Mouse (Mus musculus) MEL (cell line): ENCODE data around the gene Tsc22d2. TPM values are rescaled to one million over a fixed set of nuclear protein-coding genes. Genes with fewer than 3 reads are reported as not detected.

Source experiments
- DNase-seq: peaks from one replicate; pipeline ENCODE4 v3.0.0; 2011; ENCODE audit warnings: low read depth, low spot score
- H3K27ac ChIP-seq: 2 replicates; pipeline ENCODE4 v1.5.1; 2012; ENCODE audit warnings: low read depth, mild to moderate bottlenecking, control low read depth, low read length, moderate library complexity; ENCODE audit not compliant: control insufficient read depth
- H3K27me3 ChIP-seq, 2 experiments: fragments of 150-350 bp in 1 of 2; sonication (generic) in 1 of 2; 2 replicates each; pipeline ENCODE4 v1.6.1; 2012; ENCODE audit warnings: low read length in 2 of 2, mild to moderate bottlenecking in 2 of 2, improper control_type of control experiment in 1 of 2, moderate library complexity in 1 of 2; ENCODE audit not compliant: insufficient read depth in 2 of 2, control insufficient read depth in 1 of 2
- H3K36me3 ChIP-seq, 2 experiments: 2 replicates each; pipeline ENCODE4 v1.6.1; 2012 to 2014; ENCODE audit warnings: low read length in 2 of 2, improper control_type of control experiment in 1 of 2, inconsistent platforms in 1 of 2, mild to moderate bottlenecking in 1 of 2; ENCODE audit not compliant: insufficient read depth in 2 of 2, control insufficient read depth in 1 of 2
- H3K4me1 ChIP-seq, 2 experiments: fragments of 150-350 bp in 1 of 2; sonication (generic) in 1 of 2; 2 replicates each; pipeline ENCODE4 v1.6.1; 2012; ENCODE audit warnings: low read length in 2 of 2, improper control_type of control experiment in 1 of 2, mild to moderate bottlenecking in 1 of 2; ENCODE audit not compliant: insufficient read depth in 2 of 2, control insufficient read depth in 1 of 2
- H3K4me3 ChIP-seq, 2 experiments: fragments of 150-350 bp in 1 of 2; sonication (generic) in 1 of 2; 2 replicates each; pipeline ENCODE4 v1.5.1; 2012; ENCODE audit warnings: low read depth in 2 of 2, low read length in 2 of 2, mild to moderate bottlenecking in 2 of 2, moderate library complexity in 2 of 2, control low read depth in 1 of 2, improper control_type of control experiment in 1 of 2; ENCODE audit not compliant: control insufficient read depth in 1 of 2, insufficient read depth in 1 of 2
- H3K79me2 ChIP-seq: 2 replicates; pipeline ENCODE4 v1.6.1; 2012; ENCODE audit warnings: mild to moderate bottlenecking, low read length, moderate library complexity; ENCODE audit not compliant: control insufficient read depth, poor library complexity, insufficient read depth
- H3K9ac ChIP-seq: 2 replicates; pipeline ENCODE4 v1.6.1; 2012; ENCODE audit warnings: low read depth, mild to moderate bottlenecking, control low read depth, low read length, moderate library complexity; ENCODE audit not compliant: control insufficient read depth, poor library complexity, severe bottlenecking
- H3K9me3 ChIP-seq: fragments of 150-350 bp; sonication (generic); replicated peaks from 2 replicates; pipeline ENCODE4 v1.6.1; 2012; ENCODE audit warnings: mild to moderate bottlenecking, low read length, improper control_type of control experiment, moderate library complexity; ENCODE audit not compliant: insufficient read depth
- CHD1 ChIP-seq: IDR thresholded peaks from 2 replicates; pipeline ENCODE4 v1.6.1; 2012; ENCODE audit warnings: low read depth, mild to moderate bottlenecking, inconsistent platforms, low read length, improper control_type of control experiment
- E2F4 ChIP-seq: IDR thresholded peaks from 2 replicates; pipeline ENCODE4 v1.6.1; 2011; ENCODE audit warnings: low read depth, low read length, improper control_type of control experiment, borderline replicate concordance
- EP300 ChIP-seq, 2 experiments: IDR thresholded peaks; 2 replicates each; pipeline ENCODE4 v1.6.1; 2011; ENCODE audit warnings: improper control_type of control experiment in 2 of 2, low read length in 2 of 2, low read depth in 1 of 2, mild to moderate bottlenecking in 1 of 2
- ETS1 ChIP-seq: IDR thresholded peaks from 2 replicates; pipeline ENCODE4 v1.6.1; 2012; ENCODE audit warnings: low read depth, mild to moderate bottlenecking, inconsistent platforms, low read length, improper control_type of control experiment, moderate library complexity
- KAT2A ChIP-seq: conservative IDR thresholded peaks from 2 replicates; pipeline ENCODE4 v1.6.1; 2012; ENCODE audit warnings: low read depth, low read length, improper control_type of control experiment, inconsistent platforms
- MXI1 ChIP-seq: IDR thresholded peaks from 2 replicates; pipeline ENCODE4 v1.6.1; 2011; ENCODE audit warnings: mild to moderate bottlenecking, low read depth, low read length, improper control_type of control experiment
- MYC ChIP-seq: IDR thresholded peaks from 2 replicates; pipeline ENCODE4 v1.6.1; 2011; ENCODE audit warnings: low read depth, mild to moderate bottlenecking, low read length, improper control_type of control experiment, moderate library complexity
- NELFE ChIP-seq: IDR thresholded peaks from 2 replicates; pipeline ENCODE4 v1.6.1; 2011; ENCODE audit warnings: low read depth, low read length, improper control_type of control experiment
- NRF1 ChIP-seq: IDR thresholded peaks from 2 replicates; pipeline ENCODE4 v1.6.1; 2014; ENCODE audit warnings: low read depth, mild to moderate bottlenecking, inconsistent platforms, low read length, improper control_type of control experiment, moderate library complexity; ENCODE audit not compliant: poor library complexity, insufficient read depth, severe bottlenecking
- POLR2AphosphoS2 ChIP-seq: IDR thresholded peaks from 2 replicates; pipeline ENCODE4 v1.6.1; 2011; ENCODE audit warnings: low read length, improper control_type of control experiment
- POLR2AphosphoS5 ChIP-seq: IDR thresholded peaks from 2 replicates; pipeline ENCODE4 v1.6.1; 2012; ENCODE audit warnings: low read depth, borderline replicate concordance, mild to moderate bottlenecking, inconsistent platforms, low read length, moderate library complexity, mixed read lengths
- RAD21 ChIP-seq: IDR thresholded peaks from 2 replicates; pipeline ENCODE4 v1.6.1; 2011; ENCODE audit warnings: mild to moderate bottlenecking, low read depth, low read length, improper control_type of control experiment
- RCOR1 ChIP-seq: IDR thresholded peaks from 2 replicates; pipeline ENCODE4 v1.6.1; 2012; ENCODE audit warnings: low read depth, mild to moderate bottlenecking, inconsistent platforms, low read length, improper control_type of control experiment
- SMC3 ChIP-seq: IDR thresholded peaks from 2 replicates; pipeline ENCODE4 v1.6.1; 2011; ENCODE audit warnings: low read depth, low read length, improper control_type of control experiment
- TAL1 ChIP-seq: IDR thresholded peaks from 2 replicates; pipeline ENCODE4 v1.6.1; 2012; ENCODE audit warnings: mild to moderate bottlenecking, inconsistent platforms, low read length, moderate library complexity, mixed read lengths
- ZKSCAN1 ChIP-seq: IDR thresholded peaks from 2 replicates; pipeline ENCODE4 v1.6.1; 2012; ENCODE audit warnings: low read depth, mild to moderate bottlenecking, inconsistent platforms, low read length, improper control_type of control experiment, moderate library complexity
- ZNF384 ChIP-seq: IDR thresholded peaks from 2 replicates; pipeline ENCODE4 v1.6.1; 2012; ENCODE audit warnings: low read depth, mild to moderate bottlenecking, inconsistent platforms, low read length, improper control_type of control experiment
- polyA plus RNA-seq, 2 experiments: library from polyadenylated mRNA; stranded (reverse) in 1 of 2; unstranded in 1 of 2; fragments of >175 nt in 1 of 2; fragments of >200 nt in 1 of 2; gene quantifications; 2 replicates each; pipeline versions ENCODE4 v1.2.1 to v1.2.4; 2012; ENCODE audit warnings: low replicate concordance in 2 of 2, low read depth in 1 of 2; ENCODE audit not compliant: insufficient read length in 2 of 2, insufficient read depth in 1 of 2, missing spikeins in 1 of 2
- total RNA-seq: library from RNA; depleted of rRNA; stranded (reverse); fragments of 300-350 nt; gene quantifications from 2 replicates; pipeline ENCODE4 v1.2.3, GENCODE M21; 2012

Gene Tsc22d2
- total and polyA plus RNA-seq, 3 experiments = 10.7 to 13.3 TPM; not detected in 1

- Histone ChIP-seq H3K27me3 (peaks cover 3 to 8% of the 10 kb centered on the region in 2 experiments), H3K36me3 (no peaks in the 10 kb centered on the region), H3K27ac (no peak overlapping the region), H3K9me3 (no peaks in the 10 kb centered on the region), H3K4me1 (no peaks in the 10 kb centered on the region), H3K4me3 (no peak overlapping the region), H3K9ac (no peak overlapping the region), H3K79me2 (no peaks in the 10 kb centered on the region)
- TF ChIP-seq TAL1 = no peak
- TF ChIP-seq SMC3 = no peak
- no peak for TF ChIP-seq EP300 (IDR thresholded peaks at IDR 0.05; ENCODE audit: low read depth in 1 of 2, low read length in 2 of 2)
- TF ChIP-seq RAD21 = no peak
- DNase-seq = no peak
Measured at GRCm38 (mm10) chr3:58398541-58398940, 16.0 kb upstream of the Tsc22d2 start.

GRCm38 (mm10) chr3:58399931-58400330 lies 14.6 kb upstream of the Tsc22d2 start:
- Histone ChIP-seq H3K36me3 (no peaks in the 10 kb centered on the region), H3K79me2 (no peaks in the 10 kb centered on the region), H3K4me3 (no peak overlapping the region), H3K9me3 (no peaks in the 10 kb centered on the region), H3K4me1 (no peaks in the 10 kb centered on the region), H3K27ac (no peak overlapping the region), H3K9ac (no peak overlapping the region), H3K27me3 (peaks cover 2% of the 10 kb centered on the region in 2 experiments; a peak in 2 of 4 replicates)
- DNase-seq = no peak
- no peak for TF ChIP-seq RAD21
- no peak for TF ChIP-seq CHD1
- TF ChIP-seq NELFE = no peak
- TF ChIP-seq MXI1 = no peak
- TF ChIP-seq ETS1 = no peak
- TF ChIP-seq ZKSCAN1 = no peak
- no peak for TF ChIP-seq POLR2AphosphoS5

GRCm38 (mm10) chr3:58411669-58412068 lies 2.8 kb upstream of the Tsc22d2 start:
- Histone ChIP-seq H3K27me3 (no peaks in the 10 kb centered on the region), H3K27ac (no peak overlapping the region), H3K9ac (no peak overlapping the region), H3K4me3 (no peak overlapping the region), H3K9me3 (no peaks in the 10 kb centered on the region), H3K79me2 (peaks cover 21% of the 10 kb centered on the region), H3K36me3 (peaks cover 0 to 4% of the 10 kb centered on the region in 2 experiments; a peak in 1 of 4 replicates), H3K4me1 (no peaks in the 10 kb centered on the region)
- no peak for DNase-seq
- TF ChIP-seq KAT2A = no peak
- TF ChIP-seq NRF1 = no peak
- TF ChIP-seq E2F4 = no peak
- TF ChIP-seq RCOR1 = no peak
- TF ChIP-seq POLR2AphosphoS2 = no peak
- no peak for TF ChIP-seq POLR2AphosphoS5
- TF ChIP-seq ZNF384 = 0 out of 2 replicates have a peak, but pooled peaks have one; percentile 11
- TF ChIP-seq MYC = no peak
